20 mouse cellular contexts compared by ENCODE assay signal in genomic region chr2:101370991-101371736, GRCm38 (mm10).
DNase-seq lines count a peak whose midpoint lies in the region; ATAC-seq and TF ChIP-seq lines count a peak whose summit lies in the region.
"Had no signal": no experiment of that assay in that cellular context is flagged by ENCODE, and none has a peak within 500 bp of the region (broad histone marks: within the 10 kb centered on the region; RNA-seq: fewer than 3 reads in every experiment).

No protein-coding gene starts in this region.

- no peak overlapping the region for H3K9ac ChIP-seq in liver, embryonic 12.5 days
- no peak overlapping the region for H3K9ac ChIP-seq in liver, embryonic 16.5 days (ENCODE audit: low read depth, low read length)
- H3K9ac ChIP-seq in kidney, embryonic 15.5 days, result no peak overlapping the region
- H3K9ac ChIP-seq: embryonic facial prominence, embryonic 13.5 days; forebrain, embryonic 12.5 days; hindbrain, embryonic 13.5 days had no signal

- peak; percentile 2 for DNase-seq in G1E (ENCODE audit: low spot score)
- peak; percentile 34 for DNase-seq in c-Kit-positive CD71-positive TER-119-negative erythroid progenitor cells, embryonic 14.5 days (ENCODE audit: low read depth)
- no peak for DNase-seq in adrenal gland, adult (ENCODE audit: inconsistent age in 2 of 2, low spot score in 1 of 2)
- no peak for DNase-seq in kidney, adult 8-10 months
- DNase-seq: adrenal gland, adult 8-10 months; adrenal gland, postnatal 36 days; cerebellum, adult 18-20 months; cerebellum, adult 9-11 months; cerebellum, postnatal 36 days; gastrocnemius, postnatal 10 days; heart, adult 18-20 months; heart, postnatal 10 days had no signal

- no peak overlapping the region for H3K27ac ChIP-seq in liver, embryonic 12.5 days
- H3K27ac ChIP-seq in liver, embryonic 16.5 days (ENCODE audit: low read length), result no peak overlapping the region
- H3K27ac ChIP-seq in kidney, embryonic 15.5 days, result no peak overlapping the region
- H3K27ac ChIP-seq: embryonic facial prominence, embryonic 13.5 days; forebrain, embryonic 12.5 days; heart, embryonic 10.5 days; hindbrain, embryonic 13.5 days had no signal

- peaks cover 13% of the 10 kb centered on the region for H3K4me1 ChIP-seq in G1E (ENCODE audit: insufficient read depth, low read depth, low read length)
- 0 out of 2 replicates have a peak, but pooled peaks cover 7% of the 10 kb centered on the region for H3K4me1 ChIP-seq in liver, embryonic 12.5 days
- H3K4me1 ChIP-seq in liver, embryonic 16.5 days (ENCODE audit: control insufficient read depth, low read depth, low read length), result no peaks in the 10 kb centered on the region
- H3K4me1 ChIP-seq in kidney, embryonic 15.5 days, result 0 out of 2 replicates have a peak, but pooled peaks cover 3% of the 10 kb centered on the region
- H3K4me1 ChIP-seq: embryonic facial prominence, embryonic 13.5 days; forebrain, embryonic 12.5 days; heart, embryonic 10.5 days had no signal

- H3K4me3 ChIP-seq in G1E (ENCODE audit: low read depth, low read length), result no peak overlapping the region
- no peak overlapping the region for H3K4me3 ChIP-seq in liver, embryonic 12.5 days
- H3K4me3 ChIP-seq in liver, embryonic 16.5 days (ENCODE audit: low read depth, low read length), result no peak overlapping the region
- H3K4me3 ChIP-seq in kidney, embryonic 15.5 days (replicated peaks), result no peak overlapping the region
- H3K4me3 ChIP-seq: embryonic facial prominence, embryonic 13.5 days; forebrain, embryonic 12.5 days; heart, embryonic 10.5 days; hindbrain, embryonic 13.5 days had no signal

- WGBS in liver, embryonic 12.5 days (ENCODE audit: insufficient replicate concordance), result 34% methylated on average over 6 of the region's 6 CpGs
- WGBS in liver, embryonic 16.5 days (ENCODE audit: insufficient replicate concordance), result 26% methylated on average over 6 of the region's 6 CpGs
- WGBS in kidney, embryonic 15.5 days, result 87% methylated on average over 6 of the region's 6 CpGs

- H3K36me3 ChIP-seq in G1E (replicated peaks), result no peaks in the 10 kb centered on the region
- no peaks in the 10 kb centered on the region for H3K36me3 ChIP-seq in liver, embryonic 12.5 days
- H3K36me3 ChIP-seq in liver, embryonic 16.5 days (ENCODE audit: control insufficient read depth, insufficient read depth), result no peaks in the 10 kb centered on the region
- H3K36me3 ChIP-seq in kidney, embryonic 15.5 days, result no peaks in the 10 kb centered on the region
- H3K36me3 ChIP-seq: embryonic facial prominence, embryonic 13.5 days; forebrain, embryonic 12.5 days; heart, embryonic 10.5 days; hindbrain, embryonic 13.5 days had no signal

- H3K4me2 ChIP-seq in liver, embryonic 12.5 days, result peak overlapping the region; percentile 6; the same call in 1 of the 2 replicates
- H3K4me2 ChIP-seq in liver, embryonic 16.5 days (ENCODE audit: low read depth, low read length), result no peak overlapping the region
- H3K4me2 ChIP-seq in kidney, embryonic 15.5 days, result no peak overlapping the region
- H3K4me2 ChIP-seq: embryonic facial prominence, embryonic 13.5 days; forebrain, embryonic 12.5 days; hindbrain, embryonic 13.5 days had no signal

- TF ChIP-seq CTCF in G1E (IDR thresholded peaks at IDR 0.05; ENCODE audit: low read depth, low read length), result no peak

- H3K9me3 ChIP-seq in G1E (replicated peaks), result no peaks in the 10 kb centered on the region
- no peaks in the 10 kb centered on the region for H3K9me3 ChIP-seq in liver, embryonic 12.5 days (replicated peaks)
- no peaks in the 10 kb centered on the region for H3K9me3 ChIP-seq in liver, embryonic 16.5 days (replicated peaks; ENCODE audit: control insufficient read depth, low read length)
- H3K9me3 ChIP-seq in kidney, embryonic 15.5 days (replicated peaks), result no peaks in the 10 kb centered on the region
- H3K9me3 ChIP-seq: embryonic facial prominence, embryonic 13.5 days; forebrain, embryonic 12.5 days; heart, embryonic 10.5 days; hindbrain, embryonic 13.5 days had no signal

- ATAC-seq in G1E (ENCODE audit: extremely low read depth, insufficient number of reproducible peaks, low FRiP score, poor library complexity, severe bottlenecking), result peak; percentile 83
- peak; percentile 87 for ATAC-seq in liver, embryonic 12.5 days
- peak; percentile 69 for ATAC-seq in liver, embryonic 16.5 days (ENCODE audit: low read depth)
- no peak for ATAC-seq in kidney, embryonic 15.5 days (replicated peaks; ENCODE audit: low FRiP score)
- ATAC-seq: forebrain, embryonic 16.5 days had no signal

- H3K27me3 ChIP-seq in G1E (ENCODE audit: insufficient read depth, low read length), result no peaks in the 10 kb centered on the region
- no peaks in the 10 kb centered on the region for H3K27me3 ChIP-seq in liver, embryonic 12.5 days (replicated peaks)
- no peaks in the 10 kb centered on the region for H3K27me3 ChIP-seq in liver, embryonic 16.5 days (ENCODE audit: control insufficient read depth, insufficient read depth, low read depth, low read length)
- H3K27me3 ChIP-seq in kidney, embryonic 15.5 days, result no peaks in the 10 kb centered on the region
- H3K27me3 ChIP-seq: embryonic facial prominence, embryonic 13.5 days; forebrain, embryonic 12.5 days; hindbrain, embryonic 13.5 days had no signal

Comparison
In these comparisons a context has a peak if more than half of its experiments do, and no peak if none do; other contexts are left out.
1. DNase-seq: peak in G1E (single experiment) and c-Kit-positive CD71-positive TER-119-negative erythroid progenitor cells, embryonic 14.5 days (single experiment); none in adrenal gland, adult (0 of 2) and kidney, adult 8-10 months (0 of 2).